Mouse (Mus musculus) monocyte, adult 59 days (primary cell): Measurements from ENCODE around the gene Gm45140. TPM values are rescaled to one million over a fixed set of nuclear protein-coding genes. Genes with fewer than 3 reads are reported as not detected.

Source experiments
- total RNA-seq, 2 experiments: library from RNA; stranded (reverse); gene quantifications; one replicate each; pipeline ENCODE4 v1.2.4; 2023

Gene Gm45140
- total RNA-seq: 10 to 100 TPM in 1 of 2 experiments, 1 to 10 TPM in 1; 8.4 to 12.7 TPM

GRCm38 (mm10) chr6:87835695-87836094 is at the start of gene Gm45140:
Gene Gm45140 (minus strand): TSS chr6:87835795.

GRCm38 (mm10) chr6:87850900-87851614 is 15.5 kb upstream of the Gm45140 start, which contains the start of gene Cnbp:
Gene Cnbp (minus strand): TSS chr6:87851106.

GRCm38 (mm10) chr6:87838551-87839197 is 3.1 kb upstream of the Gm45140 start, which contains the start of gene Isy1:
Gene Isy1 (minus strand): TSS chr6:87838798.

GRCm38 (mm10) chr6:87811675-87812338 is 23.8 kb downstream of the Gm45140 start, which contains the start of gene Rab43:
Gene Rab43 (minus strand): TSS chr6:87812164.

GRCm38 (mm10) chr6:87777842-87778241 is 57.8 kb downstream of the Gm45140 start, which contains the start of gene Gp9:
Gene Gp9 (plus strand): TSS chr6:87778072.

Other genes starting within 250 kb of the Gm45140 start
- 1 to 10 TPM; 1.3 to 1.8 TPM for gene Prokr1, start 245.1 kb downstream of the Gm45140 start, total RNA-seq
- 1 to 10 TPM; 3.1 to 3.4 TPM for gene Aplf, start 163.6 kb downstream of the Gm45140 start, total RNA-seq
- 1 to 10 TPM; 1.6 to 5.7 TPM for gene Efcc1, start 104.9 kb downstream of the Gm45140 start, total RNA-seq
- not detected for gene Gp9, start 57.7 kb downstream of the Gm45140 start, total RNA-seq
- 100 to 1,000 TPM; 165 TPM for gene Rab43, start 23.6 kb downstream of the Gm45140 start, total RNA-seq
- 10 to 100 TPM; 38.0 to 42.2 TPM for gene Isy1, start 3.0 kb upstream of the Gm45140 start, total RNA-seq
- 100 to 1,000 TPM; 228 to 237 TPM for gene Cnbp, start 15.3 kb upstream of the Gm45140 start, total RNA-seq
- gene Copg1, start 52.0 kb upstream of the Gm45140 start, total RNA-seq: 10 to 100 TPM; 70.8 to 83.4 TPM
- 10 to 100 TPM; 12.1 to 13.3 TPM for gene Hmces, start 78.1 kb upstream of the Gm45140 start, total RNA-seq
- under 1 TPM in 1 of 2 experiments, not detected in 1; 0.58 TPM for gene H1fx, start 145.8 kb upstream of the Gm45140 start, total RNA-seq
- 100 to 1,000 TPM; 255 to 271 TPM for gene Rab7, start 209.5 kb upstream of the Gm45140 start, total RNA-seq
- gene Rpn1, start 248.7 kb upstream of the Gm45140 start, total RNA-seq: 100 to 1,000 TPM; 120 to 129 TPM